Mouse (Mus musculus): Measurements from ENCODE around the gene Brms1.

GRCm38 (mm10) chr19:5084834-5085144 lies 43.6 kb downstream of the Brms1 start:
- TF ChIP-seq CTCF (IDR thresholded peaks at IDR 0.05; ENCODE audit: low read depth) (no peak), EP300 (IDR thresholded peaks at IDR 0.05; ENCODE audit: low read depth) (no peak)
